Mouse (Mus musculus): Measurements from ENCODE around the gene Tecr.
"Not testable (repeated sequence)": the region's sequence is repeated elsewhere in the genome, so short reads cannot be mapped to it uniquely, and the experiment has no call there.

Tecr gene

DNA sequence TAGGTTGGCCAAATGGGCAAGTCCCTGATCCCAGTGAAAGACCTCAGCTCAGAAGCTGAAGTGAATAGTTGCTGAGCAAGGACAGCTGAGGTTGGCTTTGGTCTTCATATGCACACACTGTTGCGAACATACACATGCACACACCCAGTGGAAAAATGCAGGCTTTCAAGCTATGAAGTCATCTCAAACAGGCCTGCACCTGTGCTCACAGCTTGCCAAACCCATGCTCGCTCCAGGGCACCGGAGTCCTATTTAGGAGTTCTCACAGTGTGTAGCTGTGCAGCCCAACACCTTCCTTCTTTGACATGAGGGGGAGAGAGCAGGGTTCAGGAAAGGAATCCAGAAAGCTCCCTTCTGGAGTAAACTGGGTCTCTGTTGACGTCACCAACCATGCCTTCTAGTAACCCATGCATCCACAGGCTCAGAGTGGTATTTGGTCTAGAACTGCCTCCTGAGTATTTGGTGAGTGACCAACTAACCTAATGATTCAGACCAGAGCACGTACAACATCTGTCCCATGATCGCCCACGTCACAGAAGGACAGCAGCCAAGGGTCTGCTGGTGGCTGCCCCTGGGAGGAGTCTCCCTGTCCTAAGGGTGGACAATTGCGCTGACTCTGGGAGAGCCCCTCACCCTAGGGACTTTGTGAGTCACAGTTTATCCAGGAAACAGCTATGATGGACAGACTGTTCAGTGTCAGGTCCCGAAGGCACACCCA, 12.0 kb upstream of the Tecr start:
- no peak for DNase-seq (ENCODE audit: low read depth, low spot score)

DNA sequence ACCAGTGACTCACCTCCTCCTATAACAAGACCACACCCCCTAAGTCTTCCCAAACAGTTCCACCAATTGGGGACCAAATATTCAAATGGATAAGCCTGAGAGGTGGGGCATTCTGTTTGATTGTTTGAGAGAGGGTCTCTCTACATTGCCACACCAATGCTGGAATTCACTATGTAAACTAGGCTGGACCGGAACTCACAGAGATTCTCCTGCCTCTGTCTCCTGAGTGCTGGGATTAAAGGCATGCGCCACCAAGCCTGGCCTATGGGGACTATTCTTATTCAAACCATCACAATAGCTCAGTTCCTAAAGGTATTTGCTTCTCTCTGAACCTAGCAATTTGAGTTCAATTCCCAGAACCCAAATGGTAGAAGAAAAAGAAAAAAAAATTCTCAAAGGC, 10.8 kb upstream of the Tecr start:
- no peak for DNase-seq (ENCODE audit: low read depth, low spot score)

DNA sequence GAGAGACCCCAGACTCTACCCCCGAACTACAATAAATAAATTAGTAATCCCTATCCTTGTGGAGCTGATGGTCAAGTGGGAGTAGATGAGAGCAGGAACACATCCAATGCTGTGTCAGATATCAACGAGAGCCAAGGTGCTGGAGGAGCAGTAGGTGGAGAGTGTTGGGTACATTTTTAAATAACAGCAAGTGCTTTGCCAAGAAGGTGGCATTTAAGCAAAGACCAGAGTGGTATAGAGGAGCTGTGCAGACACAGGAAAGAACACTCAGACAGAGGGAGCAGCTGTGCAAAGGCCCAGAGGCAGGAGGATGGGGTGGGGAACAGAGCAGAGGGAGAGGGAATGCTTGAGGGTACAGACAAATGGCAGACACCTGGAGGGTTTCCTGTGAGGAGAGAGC, 9.3 kb upstream of the Tecr start:
- peak; percentile 57 for DNase-seq (ENCODE audit: low read depth, low spot score)

DNA sequence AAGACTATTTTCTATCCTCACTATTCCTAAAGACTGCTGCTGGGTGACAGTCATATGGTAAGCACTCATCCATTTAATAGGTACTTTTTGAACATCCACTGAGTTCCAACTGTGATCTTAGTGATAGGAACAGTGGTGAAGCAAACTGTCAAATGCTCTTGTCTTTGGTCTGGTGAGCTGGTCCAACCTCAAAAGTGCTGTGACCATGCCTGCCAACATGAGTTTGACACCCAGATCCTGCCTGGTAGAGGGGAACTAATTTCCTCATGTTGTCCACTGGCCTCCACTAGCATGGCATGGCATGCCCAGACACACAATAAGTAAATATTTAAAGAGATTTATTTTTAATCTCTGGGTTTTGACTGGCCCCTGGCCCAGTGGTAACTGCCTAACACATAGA, 8.9 kb upstream of the Tecr start:
- DNase-seq (ENCODE audit: low read depth, low spot score): no peak

DNA sequence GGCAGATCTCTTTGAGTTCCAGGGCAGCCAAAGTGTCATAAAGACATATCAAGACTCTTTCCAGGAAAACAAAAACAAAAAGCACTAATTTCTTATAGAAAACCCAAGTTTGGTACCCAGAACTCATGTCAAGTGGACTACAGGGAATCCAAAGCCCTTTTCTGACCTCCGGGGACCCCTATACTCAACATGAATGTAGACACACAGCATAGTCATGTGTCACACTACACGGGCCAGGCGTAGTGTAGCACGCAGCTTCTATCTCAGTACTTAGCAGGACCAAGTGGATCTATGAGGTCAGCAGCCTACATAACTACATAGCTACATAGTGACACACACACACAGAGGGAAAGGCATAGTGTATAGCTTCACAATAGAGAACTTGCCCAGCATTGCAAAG, 5.9 kb upstream of the Tecr start:
- no peak for DNase-seq (ENCODE audit: low read depth, low spot score)

- DNase-seq (ENCODE audit: low read depth, low spot score): no peak
Observed at GRCm38 (mm10) chr8:83611921-83612320, 4.2 kb upstream of the Tecr start.

GRCm38 (mm10) chr8:83609547-83610180, 1.9 kb upstream of the Tecr start:
- DNase-seq (ENCODE audit: low read depth, low spot score): no peak

DNA sequence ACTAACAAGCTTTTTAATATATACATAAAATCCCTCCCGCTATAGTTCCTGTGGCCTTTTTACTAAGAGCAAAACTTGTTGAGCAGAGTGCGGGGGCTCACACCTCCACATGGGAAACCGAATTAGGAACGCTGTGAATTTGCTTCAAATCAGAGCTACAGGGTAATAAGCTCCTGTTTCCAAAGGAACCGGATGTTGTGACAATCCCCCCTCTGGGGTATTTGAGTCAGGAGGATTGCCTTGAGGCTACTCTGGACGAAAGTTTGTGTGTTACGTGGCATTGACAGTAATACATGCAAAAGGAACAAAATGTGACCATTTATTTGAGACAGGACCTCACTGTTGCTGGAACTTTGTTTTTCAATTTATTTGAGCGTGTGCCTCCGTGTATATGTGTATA, 1.3 kb upstream of the Tecr start:
- no peak for DNase-seq (ENCODE audit: low read depth, low spot score)

- peak; percentile 67 for DNase-seq (ENCODE audit: low read depth, low spot score)
Observed at GRCm38 (mm10) chr8:83608398-83608829, 643 bp upstream of the Tecr start.

DNA sequence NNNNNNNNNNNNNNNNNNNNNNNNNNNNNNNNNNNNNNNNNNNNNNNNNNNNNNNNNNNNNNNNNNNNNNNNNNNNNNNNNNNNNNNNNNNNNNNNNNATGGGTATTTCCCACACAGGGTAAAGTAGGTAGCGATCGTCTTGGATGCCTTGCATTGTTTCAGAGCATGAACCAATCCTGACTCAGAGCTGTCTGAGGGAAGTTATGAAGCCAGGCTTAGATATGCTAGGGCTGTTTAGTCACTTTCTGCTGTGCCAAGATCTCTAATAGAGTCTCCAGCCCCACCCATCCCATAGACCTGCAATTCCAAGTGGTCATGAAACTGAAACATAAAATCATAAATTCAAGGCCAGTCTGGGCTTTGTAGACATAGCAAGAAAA, 5.1 kb downstream of the Tecr start:
- DNase-seq (ENCODE audit: low read depth, low spot score): no peak

- DNase-seq (ENCODE audit: low read depth, low spot score): no peak
Observed at GRCm38 (mm10) chr8:83599814-83600213, 8.0 kb downstream of the Tecr start.

GRCm38 (mm10) chr8:83598146-83598545, 9.6 kb downstream of the Tecr start:
- DNase-seq (ENCODE audit: low read depth, low spot score): no peak

GRCm38 (mm10) chr8:83596369-83596768, 11.4 kb downstream of the Tecr start:
- no peak for DNase-seq (ENCODE audit: low read depth, low spot score)

DNA sequence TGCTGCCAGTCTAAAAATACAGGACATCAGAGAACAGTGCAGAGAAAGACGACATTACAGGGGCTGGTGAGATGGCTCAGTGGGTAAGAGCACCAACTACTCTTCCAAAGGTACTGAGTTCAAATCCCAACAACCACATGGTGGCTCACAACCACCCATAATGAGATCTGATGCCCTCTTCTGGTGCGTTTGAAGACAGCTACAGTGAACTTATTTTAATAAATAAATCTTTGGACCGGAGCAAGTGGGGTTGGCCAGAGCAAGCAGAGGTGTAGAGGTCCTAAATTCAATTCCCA, 12.8 kb downstream of the Tecr start:
- DNase-seq (ENCODE audit: low read depth, low spot score): not testable (repeated sequence)

DNA sequence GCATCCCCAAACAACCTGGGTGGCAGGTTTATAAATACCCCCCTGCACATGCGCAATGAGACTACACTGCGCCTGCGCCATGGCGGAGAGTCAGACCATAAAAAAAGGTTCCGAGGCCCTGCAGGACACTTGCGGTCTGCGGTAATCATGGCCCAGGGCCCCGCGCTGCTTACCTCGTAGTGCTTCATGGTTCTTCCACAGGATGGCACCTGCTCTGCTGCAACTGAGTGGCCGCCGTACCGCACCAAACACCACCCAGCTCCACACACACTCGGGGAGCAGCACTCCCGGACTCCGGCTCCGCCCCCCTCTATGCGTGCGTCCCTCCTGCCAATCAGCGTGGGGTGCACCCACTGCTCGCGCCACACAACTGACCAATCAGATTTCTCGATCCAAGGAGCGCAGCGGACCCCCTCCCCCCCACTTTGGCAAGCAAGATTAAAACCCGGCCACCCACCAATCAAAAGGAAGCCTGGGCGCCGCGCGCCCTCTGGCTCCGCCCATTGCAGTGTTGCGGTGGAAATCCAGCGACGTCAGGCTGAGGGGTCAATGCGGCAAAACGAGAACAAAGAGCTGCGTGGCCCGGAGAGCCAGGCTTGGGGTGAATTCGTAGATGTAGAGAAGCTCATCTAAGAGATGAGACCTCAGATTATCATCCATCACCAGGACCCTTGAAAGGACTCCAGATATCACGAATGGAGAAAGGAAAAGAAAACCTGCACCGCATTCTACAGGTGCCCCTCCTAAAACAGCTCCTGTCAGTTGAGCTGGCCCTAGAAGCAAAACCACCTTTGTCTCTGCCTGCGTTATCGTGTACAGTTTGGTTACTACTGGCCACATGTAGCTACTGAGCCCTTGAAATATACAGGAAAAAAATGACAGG, 13.4 kb downstream of the Tecr start:
- DNase-seq (ENCODE audit: low read depth, low spot score): peak; percentile 99

DNA sequence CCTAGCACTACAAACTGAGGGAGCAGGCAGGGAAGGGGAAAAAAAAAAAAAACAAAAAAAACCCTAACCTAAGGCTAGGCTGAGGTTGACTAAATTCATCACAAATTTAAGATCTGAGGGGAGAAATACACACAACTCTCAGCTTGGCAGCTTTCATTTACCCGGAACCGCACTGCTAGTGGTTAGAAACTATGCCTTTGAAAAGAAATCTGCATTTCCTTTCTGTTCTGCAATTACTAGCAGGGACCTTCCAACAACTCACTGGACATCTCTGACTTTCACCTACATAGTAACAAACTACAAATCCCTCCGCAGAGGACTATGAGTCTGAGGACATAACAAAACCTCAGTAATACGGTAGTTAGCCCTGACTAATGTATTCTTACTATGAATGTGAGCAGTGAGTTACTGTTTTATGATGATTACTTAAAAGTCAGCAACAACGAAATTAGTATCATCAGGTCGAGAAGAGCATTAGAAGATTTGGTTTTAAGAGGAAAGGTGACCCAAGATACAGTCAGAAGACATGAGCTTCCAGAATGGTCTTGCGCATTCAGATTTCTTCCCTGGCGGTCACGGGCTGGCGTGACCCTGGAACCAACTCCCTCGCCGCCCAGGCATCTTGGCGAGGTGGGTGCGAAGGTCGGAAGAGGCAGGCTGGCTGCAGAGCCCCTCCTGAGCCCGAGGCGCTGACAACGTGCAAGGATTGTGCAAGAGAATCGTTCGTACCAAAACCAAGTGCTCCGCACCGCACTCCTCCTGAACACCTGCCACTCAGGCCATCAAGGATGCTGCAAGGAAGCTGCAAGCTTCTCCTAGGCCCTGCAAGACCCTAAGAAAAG, 14.2 kb downstream of the Tecr start:
- no peak for DNase-seq (ENCODE audit: low read depth, low spot score)

GRCm38 (mm10) chr8:83592682-83593081, 15.1 kb downstream of the Tecr start:
- no peak for DNase-seq (ENCODE audit: low read depth, low spot score)

GRCm38 (mm10) chr8:83590488-83591023, 17.2 kb downstream of the Tecr start:
- no peak for DNase-seq (ENCODE audit: low read depth, low spot score)

DNA sequence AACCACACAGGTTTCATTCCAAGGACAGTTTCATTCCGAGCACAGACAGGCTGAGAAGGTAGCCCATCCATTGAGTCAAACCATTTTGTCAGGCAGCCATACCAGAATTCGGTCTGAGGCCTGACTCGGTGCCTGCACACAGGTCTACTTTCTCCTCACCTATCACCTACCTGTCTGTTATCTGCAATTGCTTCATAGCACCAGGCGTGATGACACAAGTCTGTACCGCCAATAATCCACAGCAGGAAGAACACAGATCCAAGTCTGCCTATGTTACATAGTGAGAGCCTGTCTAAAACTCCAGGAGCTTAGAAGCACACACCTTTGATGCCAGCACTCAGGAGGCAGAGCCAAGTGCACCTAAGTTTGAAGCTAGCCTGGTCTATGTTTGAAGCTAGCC, 18.9 kb downstream of the Tecr start:
- no peak for DNase-seq (ENCODE audit: low read depth, low spot score)

DNA sequence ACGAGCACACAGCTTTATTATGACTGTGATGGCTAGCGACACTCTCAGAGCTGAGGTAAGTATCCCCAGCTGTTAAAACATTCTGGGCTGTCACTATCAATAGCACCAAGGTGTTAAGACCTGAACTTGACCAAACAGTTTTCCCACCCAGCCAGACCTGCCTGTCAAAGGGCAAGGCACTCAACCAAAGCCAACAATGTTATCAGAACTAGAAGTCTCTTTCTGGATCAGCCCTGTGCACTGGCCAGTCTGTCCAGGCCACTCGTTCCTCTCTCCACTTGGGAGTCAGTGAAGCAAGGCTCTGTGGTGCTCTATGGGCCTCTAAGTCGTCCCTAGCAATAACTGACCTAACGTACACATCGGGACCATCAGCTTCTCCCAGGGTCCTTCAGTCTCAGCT, 20.1 kb downstream of the Tecr start:
- DNase-seq (ENCODE audit: low read depth, low spot score): no peak

- no peak for DNase-seq (ENCODE audit: low read depth, low spot score)
Observed at GRCm38 (mm10) chr8:83585333-83585732, 22.4 kb downstream of the Tecr start.

DNA sequence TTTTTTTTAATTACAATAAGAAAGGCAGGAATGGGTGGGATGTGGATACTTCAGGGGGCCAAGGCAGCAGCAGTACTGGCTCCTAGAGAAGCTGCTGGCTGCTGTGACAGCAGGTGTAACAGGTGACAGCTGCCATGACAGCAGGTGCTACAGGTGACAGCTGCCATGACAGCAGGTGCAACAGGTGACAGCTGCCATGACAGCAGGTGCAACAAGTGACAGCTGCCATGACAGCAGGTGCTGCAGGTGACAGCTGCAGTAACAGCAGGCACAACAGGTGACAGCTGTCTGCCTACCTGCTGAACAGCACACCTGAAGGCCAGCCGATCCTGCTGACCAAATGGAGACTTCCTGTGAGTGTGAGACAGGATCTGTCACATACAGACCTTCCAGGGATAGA, 23.0 kb downstream of the Tecr start:
- DNase-seq (ENCODE audit: low read depth, low spot score): no peak

Data from telencephalon, adult 2 months (tissue).